Mouse (Mus musculus): Measurements from ENCODE around the gene Wdr59.

- no peak for TF ChIP-seq CTCF (IDR thresholded peaks at IDR 0.05)
- no peak for TF ChIP-seq POLR2A (IDR thresholded peaks at IDR 0.05; ENCODE audit: insufficient read depth, low read depth, low read length)
Observed at GRCm38 (mm10) chr8:111469013-111469412, 52.9 kb downstream of the Wdr59 start.
